Mouse (Mus musculus) spleen, postnatal 4 days (tissue): ENCODE measurements at regions not wholly inside any gene's neighbourhood (a gene's known extent, or its start where the extent isn't known, plus 50 kb on each side); places are given as distances from the start of the nearest gene placed in this dataset.

Experiments used
- DNase-seq, 2 experiments: peaks; one replicate each; pipeline ENCODE4 v3.0.0; 2022; ENCODE audit warnings: low spot score in 2 of 2

DNA sequence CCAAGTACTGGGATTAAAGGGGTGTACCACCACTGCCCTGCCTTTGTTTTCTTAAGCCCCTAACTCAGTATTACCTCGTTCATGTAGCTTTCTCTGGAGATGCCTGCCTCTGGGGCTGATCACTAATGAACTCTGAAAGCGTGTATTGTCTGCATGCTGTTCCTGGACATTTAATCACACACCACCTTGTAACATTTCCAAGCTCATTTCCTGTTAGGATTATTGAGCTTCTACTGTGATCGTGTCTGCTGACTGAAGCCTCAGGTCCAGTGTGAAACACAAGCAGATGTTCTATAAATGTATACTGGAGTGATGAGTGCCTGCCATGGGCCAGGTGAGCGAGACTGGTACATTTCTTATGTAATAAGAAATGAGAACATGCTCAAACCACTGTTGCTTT lies 398.6 kb downstream of the Brinp2 start:
- no peak for DNase-seq

DNA sequence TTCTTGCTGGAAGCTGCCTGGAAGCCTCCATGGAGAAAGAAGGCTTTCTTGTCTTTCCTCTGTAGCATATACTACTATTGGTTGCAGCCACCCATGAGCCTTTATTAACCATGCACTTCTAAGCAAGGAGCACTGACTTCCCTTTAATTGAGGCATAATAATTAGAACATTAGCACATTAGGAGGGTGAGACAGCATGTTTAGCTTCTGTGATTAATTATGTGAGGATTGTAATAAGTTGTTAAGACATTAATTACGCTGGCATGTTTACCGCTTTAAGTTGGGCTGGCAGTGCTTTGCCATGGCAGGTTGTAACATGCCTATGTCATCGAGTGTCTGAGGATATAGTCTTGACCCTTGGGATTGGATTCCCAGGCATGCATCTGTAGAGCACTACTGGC lies 391.7 kb downstream of the Brinp2 start:
- DNase-seq = no peak

DNA sequence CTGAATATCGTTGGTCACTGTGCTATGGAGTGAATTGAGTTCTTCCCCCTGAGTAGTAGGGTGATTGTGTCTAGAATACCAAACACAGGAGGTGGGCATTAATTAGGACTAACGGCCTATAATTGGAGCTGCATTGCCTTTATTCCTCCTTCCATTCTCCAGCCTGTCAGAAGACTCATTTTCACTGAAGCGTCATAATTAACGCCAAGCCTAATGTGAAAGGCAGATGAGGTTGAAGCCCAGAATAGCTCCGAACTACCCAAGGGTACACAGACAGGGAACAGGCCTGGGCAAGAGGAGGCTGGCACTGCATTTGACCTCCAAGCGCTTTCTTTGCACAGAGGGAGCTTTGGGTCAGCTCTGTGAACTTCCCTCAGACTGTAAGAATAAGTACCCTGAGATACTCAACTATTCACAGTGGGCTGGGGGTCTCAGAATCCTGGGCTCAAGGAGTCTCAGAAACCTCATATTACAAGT lies 386.5 kb downstream of the Brinp2 start:
- no peak for DNase-seq

DNA sequence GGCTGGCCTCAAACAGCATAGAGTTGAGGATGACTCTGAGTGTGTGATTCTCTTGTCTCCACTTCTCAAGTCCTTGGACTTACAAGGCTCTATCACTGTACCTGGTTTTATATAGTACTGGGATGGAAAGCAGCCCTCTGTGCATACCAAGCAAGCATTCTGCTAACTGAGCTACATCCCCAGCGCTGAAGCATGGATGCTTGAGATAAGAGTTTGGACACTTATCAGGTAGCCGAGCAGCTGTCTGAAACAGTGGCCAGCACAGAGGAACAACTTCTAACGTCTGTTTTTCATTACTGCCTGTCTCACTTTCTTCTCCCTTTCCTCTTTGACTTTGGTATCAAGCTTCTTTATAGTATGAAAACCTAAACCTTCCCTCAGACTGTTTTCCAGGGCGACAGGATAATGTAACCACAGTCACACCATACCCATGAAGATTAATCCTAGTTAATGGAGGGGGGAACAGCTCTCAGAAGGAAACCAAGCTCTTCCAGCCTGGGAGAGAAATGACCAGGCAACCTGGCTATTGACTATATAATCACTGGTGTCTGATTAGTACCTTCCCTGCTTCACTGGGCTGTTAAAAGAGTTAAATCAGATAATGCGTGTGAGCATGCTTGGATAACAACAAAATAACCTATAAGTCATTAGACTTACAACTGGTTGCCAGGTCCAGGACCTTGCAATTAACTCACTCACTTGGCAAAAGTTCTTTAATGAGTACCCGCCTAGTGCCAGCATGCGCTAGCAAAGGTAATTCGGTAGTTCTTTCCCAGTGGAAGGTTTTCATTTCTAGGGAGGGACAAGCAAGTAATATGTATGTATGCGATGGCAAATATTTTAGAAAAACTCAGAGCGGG lies 382.5 kb downstream of the Brinp2 start:
- no peak for DNase-seq

DNA sequence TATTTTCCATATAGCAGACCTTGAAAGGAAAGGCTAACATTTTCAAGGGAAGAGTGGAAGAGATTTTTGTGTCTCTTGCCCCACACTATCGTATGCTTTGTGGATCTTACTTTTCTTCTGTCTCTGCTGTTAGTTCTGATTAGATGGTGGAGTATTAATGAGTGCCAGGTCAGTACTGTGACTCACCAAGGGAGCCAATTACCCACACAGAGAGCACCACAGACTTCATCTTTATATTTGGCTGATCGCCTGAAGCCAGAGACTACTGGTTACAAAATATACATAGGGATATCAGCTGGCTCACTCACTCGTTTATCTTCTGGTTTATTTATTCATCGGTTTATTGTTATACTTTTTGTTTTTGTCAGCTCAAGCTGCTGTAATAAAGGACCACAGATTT lies 381.5 kb downstream of the Brinp2 start:
- DNase-seq = no peak

DNA sequence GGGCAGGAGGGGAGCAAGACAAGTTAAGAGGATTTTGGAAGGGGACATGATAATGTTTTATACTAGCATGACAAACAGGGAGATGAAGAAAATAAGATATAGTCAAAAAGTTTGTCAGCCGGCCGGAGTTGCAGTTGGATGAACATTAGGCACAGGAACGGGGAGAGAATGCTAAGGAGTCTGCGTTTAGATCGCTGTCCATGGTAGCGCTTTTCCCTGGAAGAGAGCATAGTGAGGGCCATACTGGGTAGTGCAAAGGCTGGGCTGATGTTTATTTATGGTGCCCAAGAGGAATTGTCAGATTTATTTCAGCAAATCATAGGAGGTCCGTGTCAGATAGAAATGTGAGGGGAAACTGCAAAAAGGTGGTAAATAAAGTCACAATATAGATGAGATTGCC lies 337.0 kb downstream of the Brinp2 start:
- no peak for DNase-seq

DNA sequence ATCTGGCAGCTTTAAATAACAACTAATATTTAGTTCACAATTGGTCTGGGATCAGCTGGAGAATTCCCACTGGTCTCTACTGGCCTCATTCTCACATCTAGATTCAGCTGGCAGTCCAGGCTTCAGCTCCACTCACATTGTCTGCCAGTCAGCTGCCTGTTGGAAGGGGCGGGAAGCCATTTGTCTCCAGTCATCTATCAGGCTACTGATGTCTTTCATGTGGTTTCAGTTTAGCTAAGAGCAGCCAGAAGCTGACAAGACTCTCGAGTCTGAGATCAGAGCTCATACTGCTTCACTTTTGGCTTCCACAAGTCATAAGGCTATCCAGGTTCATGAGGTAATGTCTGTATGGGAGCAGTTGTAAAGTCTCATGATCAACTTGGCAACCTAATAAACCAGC lies 316.4 kb downstream of the Brinp2 start:
- no peak for DNase-seq

DNA sequence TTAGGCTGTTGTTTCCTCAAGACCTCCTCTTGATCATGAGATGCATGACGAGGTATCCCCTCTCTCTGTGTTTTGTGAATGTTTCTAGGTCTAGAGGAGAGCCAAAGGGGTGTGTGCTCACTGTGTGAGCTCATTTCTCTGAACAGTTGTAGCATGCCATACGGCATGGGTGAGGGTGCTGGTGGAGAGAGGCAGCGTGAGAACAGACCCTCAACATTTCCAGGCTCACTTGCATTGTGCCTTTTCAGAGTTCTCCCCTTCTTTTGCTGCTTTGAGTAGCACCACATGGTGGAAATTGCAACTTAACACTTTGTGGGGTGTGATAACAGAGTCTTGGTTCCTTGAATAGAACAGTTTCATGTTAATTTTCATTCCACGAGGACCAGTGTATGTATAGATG lies 315.8 kb downstream of the Brinp2 start:
- DNase-seq = no peak

DNA sequence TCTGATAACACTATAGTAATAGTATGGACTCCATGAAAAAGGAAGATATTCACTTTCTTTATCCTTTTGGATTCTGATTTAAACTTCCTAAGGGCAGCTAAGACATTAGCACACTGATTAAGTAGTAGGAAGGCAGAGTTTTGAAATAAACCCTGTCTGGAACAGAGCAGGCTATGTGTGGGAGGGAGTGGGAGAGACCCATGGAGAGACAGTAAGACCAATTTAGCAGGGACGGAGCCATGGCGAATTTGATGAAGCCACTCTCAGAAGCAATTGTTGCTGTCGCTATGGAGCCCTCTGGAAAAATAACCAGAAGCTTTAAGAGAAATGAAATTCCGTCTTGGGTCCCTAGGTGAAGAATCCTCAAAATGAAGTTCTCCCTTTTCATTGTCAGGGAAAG lies 303.5 kb downstream of the Brinp2 start:
- no peak for DNase-seq

DNA sequence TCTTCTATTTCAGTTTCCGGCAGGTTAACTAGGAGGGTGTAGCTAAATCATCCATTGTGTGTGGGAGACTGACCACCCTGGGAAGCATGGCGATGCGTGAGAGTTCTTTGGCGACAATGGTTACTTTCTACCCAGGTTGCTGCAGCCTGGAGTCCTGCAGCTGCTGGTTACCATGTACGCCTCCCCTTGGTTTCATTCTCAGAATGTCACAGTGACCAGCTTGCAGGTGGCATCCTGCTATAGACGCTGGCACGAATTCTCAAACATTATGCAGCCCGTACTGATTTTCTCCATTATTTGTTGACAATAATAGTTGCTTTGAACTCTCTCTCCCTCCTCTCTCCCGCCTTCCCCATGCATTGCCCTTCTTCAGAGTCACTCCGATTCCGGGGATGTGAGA lies 301.2 kb downstream of the Brinp2 start:
- no peak for DNase-seq

DNA sequence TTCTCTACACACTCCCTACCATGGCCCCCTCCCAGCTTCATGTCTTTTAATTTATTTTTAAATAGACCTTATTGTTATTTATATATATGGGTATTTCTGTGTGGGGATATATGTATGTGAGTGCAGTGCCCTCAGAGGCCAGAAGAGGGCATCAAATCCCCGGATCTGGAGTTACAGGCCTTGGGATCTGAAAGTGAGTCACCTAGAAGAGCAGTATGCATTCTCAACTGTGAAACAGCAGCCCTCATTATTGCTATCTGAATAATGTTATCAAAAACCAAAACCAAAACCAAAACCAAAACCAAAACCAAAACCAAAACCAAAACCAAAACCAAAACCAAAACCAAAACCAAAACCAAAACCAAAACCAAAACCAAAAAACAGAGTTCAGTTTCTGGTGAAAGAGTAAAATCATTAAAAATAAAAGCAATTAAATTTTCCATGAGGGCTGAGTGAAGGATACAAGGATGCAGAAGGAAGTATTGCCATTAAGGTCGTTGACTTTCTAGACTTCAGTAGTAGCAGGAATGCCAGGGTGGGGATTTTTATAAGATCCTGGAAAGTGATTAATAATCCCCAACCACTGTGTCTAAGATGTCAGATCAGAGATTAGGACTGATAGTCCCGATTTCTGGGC lies 299.0 kb downstream of the Brinp2 start:
- no peak for DNase-seq

DNA sequence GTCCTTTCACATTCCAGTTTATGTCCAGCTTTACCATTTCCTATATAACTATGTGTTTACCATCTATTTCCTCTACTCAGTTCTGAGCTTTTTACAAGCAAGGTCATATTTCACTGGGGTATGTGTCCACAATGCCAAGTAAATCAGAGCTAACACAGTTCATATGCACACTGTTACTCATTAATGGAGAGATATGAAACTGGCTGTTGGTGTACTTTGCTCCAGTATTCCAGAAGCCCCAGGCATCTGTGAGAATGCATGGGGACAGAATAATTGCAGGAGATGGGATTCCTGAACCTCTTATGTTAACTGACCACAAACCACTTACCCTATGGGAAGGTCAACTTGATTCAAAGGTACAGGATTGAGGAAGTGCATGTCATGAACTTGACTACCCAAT lies 298.3 kb downstream of the Brinp2 start:
- DNase-seq = no peak

DNA sequence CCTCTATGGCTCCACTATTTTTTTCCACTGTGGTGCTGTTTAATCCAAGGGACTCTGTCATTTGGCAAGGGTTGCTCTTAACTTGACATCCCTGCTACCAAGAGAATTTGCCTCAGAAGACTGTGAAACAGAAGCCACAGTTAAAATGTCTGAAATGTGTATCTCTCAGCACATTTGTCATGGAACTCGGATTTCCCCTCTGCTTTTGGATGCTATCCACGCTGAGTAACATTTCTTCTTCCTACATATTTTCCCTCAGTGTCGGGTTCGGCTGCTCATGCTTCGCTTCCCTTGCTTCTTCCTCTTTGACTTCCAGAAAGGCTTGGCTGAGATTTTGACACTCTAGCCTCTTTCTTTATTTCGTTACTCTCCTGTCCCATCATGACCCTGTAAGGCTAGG lies 294.1 kb downstream of the Brinp2 start:
- DNase-seq = no peak

DNA sequence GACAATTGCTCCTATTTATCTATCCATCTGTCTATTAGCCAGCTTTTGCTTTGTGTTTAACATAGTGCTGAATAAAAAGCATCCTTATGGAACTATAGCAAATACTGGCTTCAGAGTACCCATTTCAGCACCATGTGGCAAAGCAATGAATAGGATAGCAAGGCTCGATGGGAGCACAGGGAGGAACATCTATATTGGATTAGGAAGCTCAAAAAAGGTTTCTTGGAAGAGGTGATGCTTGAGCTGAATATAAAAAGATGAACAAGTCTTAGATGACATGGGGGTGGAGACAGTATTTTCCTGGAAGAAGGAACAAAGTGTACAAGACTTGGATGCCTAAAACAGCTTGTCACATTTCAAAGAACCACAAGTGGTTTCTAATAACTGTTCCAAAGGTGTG lies 273.9 kb downstream of the Brinp2 start:
- DNase-seq = no peak

DNA sequence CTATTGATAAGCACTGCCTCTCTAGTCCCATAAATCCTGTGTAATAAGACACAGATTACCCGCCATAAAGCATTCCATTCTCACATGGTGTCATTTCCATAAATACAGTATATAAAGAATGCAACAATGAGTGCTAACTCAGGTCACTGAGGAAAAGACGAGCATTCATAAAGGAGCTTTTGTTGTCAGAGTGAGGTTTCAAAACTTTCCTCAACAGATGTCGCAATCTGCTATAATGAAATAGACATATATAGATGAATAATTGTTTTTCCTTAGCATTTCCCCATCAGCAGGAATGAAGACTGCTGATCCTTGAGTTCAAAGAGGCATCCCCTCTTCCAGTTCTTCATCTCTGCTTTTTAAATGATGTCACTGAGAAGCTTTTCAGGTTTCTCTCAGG lies 270.3 kb downstream of the Brinp2 start:
- DNase-seq = no peak

DNA sequence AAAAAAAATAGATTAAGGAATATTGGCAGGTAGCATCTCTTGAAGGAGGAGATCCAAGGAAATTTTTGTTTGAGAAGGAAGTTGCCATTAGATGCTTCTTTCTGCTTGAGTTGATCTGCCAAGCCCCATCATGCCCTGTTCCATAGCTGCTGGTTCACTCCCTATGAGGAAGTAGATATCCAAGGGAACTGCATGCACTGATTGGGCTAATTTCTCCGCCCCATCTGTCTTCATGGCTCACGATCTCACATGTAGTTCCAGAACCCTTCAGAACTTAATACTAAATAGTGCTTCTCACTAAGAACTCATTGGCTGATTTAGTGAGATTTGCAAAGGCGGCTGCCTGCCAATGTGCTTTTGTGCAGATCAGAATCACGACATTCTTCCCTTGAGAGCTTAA lies 258.6 kb downstream of the Brinp2 start:
- DNase-seq = no peak

DNA sequence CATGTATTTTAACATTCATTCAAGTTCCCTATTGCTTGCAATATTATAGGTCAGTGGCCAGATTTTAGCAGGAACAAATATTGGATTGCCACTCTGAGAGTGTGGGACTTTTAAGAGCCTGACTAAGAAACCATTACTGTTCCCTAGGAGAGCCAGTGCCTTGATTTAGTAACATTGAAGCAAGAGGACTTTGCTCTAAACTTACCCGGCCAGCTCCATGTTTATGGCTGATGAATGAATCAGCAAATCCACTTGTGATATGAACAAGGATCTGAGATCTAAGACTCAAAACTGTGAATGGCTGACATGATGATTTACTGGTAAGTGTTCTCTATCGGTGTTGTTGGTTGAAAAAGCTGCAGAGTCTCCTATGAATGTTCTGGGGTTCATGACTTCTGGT lies 236.4 kb downstream of the Brinp2 start:
- DNase-seq = no peak

DNA sequence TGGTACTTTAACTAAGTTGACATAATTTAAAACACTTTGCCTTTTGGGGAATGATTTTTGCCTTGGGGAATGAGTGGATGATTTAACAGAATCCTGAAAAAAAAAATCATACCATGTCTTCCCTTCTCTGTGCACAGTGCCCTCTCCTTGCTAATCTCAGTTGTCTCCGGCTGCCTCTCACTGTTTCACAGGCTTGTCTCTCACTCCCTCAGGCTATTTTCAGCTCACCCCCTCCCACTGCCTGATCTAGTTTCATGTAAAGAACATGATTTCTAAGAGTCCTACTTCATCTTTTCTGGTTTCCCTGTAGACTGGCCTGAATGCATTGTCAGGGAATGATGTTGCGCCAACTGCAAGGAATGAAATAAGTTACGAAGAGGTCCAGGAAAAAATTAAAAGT lies 231.2 kb downstream of the Brinp2 start:
- no peak for DNase-seq

DNA sequence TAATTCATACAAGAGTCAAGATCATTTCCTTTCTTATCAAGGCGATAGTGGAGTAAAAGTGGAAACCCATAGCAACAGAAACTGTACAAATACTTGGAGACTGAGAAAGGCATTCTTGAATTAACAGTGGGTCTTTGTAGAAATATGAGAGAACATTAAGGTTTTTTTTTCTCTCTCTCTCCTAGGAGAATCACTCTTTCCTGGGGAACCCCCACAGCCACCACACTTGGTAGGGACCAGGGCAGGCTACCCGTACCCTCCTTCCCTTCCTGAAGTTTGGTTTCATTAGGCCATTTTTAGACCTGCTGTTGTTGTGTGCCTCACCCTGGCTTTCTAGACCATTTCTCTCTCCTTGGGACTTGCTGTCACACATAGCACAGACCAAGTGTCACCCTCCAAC lies 229.9 kb downstream of the Brinp2 start:
- DNase-seq = no peak

DNA sequence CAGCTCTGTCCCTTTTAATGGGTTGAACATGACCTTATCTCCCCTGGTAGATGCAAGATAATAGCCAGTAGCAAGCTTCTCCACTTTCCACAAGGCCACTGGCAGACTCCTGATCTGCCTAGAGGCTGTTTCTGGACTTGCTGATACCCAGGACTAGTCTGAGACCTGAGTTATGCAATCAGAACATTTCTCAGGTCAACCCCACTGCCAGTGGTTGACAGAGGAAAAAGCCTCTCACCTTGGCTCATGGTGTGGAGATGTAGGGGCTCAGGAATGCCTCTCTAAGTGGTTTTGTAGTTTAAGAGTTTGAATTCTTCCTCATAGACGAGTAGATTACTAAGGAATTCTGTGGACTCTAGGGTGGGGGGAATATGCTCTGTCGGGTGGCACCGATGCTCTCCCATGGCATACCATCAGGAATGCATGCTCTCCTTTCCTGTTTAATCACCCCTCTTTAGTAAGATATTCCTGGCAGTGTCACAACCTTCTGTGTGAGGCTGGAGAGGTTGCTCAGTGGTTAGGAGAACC lies 226.8 kb downstream of the Brinp2 start:
- no peak for DNase-seq

DNA sequence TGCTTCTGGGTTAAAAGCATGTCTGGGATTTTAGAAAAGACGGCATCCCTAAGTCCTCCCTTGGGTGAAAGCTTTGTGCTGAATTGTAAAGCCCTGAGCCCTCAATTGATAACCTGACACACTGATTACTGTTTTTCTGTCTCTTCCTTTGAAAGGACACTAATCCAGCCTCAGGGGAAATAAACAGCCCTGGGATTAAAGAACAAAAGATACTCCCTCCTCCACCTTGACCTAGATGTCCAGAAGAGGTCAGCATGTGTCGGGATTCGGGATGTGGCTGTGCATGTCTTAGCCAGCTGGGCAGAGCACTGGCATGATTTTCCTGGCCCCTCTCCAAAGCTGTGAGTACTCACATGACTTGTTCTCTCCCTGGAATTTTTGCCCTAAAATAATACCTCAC lies 208.6 kb downstream of the Brinp2 start:
- DNase-seq = no peak

DNA sequence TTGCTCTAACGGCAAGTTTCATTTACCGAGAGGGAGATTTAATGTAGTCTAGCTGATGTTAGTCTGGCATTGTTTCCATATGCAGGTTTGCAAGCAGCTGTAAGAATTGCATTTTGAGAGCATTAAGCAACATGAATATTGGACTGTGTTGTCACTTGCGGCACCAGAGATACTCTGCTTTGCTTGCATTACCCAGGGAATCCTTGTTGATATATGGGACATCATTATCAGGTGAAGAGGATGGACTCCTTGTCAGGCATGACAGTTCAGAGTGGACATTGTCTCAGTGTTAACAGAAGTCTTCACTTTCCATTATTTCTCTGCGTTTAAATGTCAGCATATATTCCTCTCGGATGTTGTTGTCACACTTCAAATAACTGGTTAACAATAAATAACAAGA lies 208.1 kb downstream of the Brinp2 start:
- DNase-seq = no peak

DNA sequence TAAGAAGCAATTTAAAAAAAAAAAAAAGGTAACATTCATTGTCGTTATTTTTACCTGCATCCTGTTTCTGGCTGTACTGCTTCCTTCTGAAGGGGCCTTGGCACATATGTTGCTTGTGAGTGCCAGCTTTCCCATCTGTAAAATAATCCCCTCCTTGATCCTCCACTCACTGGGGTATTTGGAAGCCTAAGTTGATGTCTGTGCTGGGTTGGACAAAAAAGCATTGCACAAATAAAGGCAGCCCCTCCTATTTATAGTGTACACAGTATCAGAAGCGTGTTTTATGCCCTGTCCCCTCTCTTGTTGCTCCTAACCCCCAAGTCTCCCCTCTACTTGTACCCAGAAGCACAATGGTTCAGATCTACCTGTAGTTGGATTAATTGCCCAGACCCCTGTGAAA lies 195.0 kb downstream of the Brinp2 start:
- no peak for DNase-seq
